Mouse (Mus musculus): ENCODE results near the gene Gm10961.
A peak's percentile ranks its signal among the peaks of the same experiment; 100 is the strongest.

The Gm10961 gene

GRCm38 (mm10) chr3:107594662-107595263, 36.4 kb upstream of the Gm10961 start, which contains the start of gene Alx3:
Gene Alx3 (plus strand): TSS chr3:107595031.
- TF ChIP-seq NANOG (IDR thresholded peaks at IDR 0.05; ENCODE audit: borderline replicate concordance, low read length) (no peak), CTCF (conservative IDR thresholded peaks at IDR 0.05; ENCODE audit: low read length) (no peak)
- no peaks in the 10 kb centered on the region for H3K36me3 ChIP-seq (ENCODE audit: insufficient read depth, low read length)
- peak within 1 kb of the TSS; percentile 75 for H3K4me3 ChIP-seq (replicated peaks; ENCODE audit: low read length)
- H3K27me3 ChIP-seq (ENCODE audit: insufficient read depth, low read length), result peaks cover 93% of the 10 kb centered on the region
- no peaks in the 10 kb centered on the region for H3K9me3 ChIP-seq (ENCODE audit: low read length)
- H3K4me1 ChIP-seq (replicated peaks; ENCODE audit: low read depth, low read length), result peaks cover 30% of the 10 kb centered on the region

GRCm38 (mm10) chr3:107595264-107595937, 35.7 kb upstream of the Gm10961 start:
- no peaks in the 10 kb centered on the region for H3K9me3 ChIP-seq (ENCODE audit: low read length)
- H3K27me3 ChIP-seq (ENCODE audit: insufficient read depth, low read length), result peaks cover 93% of the 10 kb centered on the region
- peak overlapping the region; percentile 75 for H3K4me3 ChIP-seq (replicated peaks; ENCODE audit: low read length)
- peaks cover 30% of the 10 kb centered on the region for H3K4me1 ChIP-seq (replicated peaks; ENCODE audit: low read depth, low read length)
- no peaks in the 10 kb centered on the region for H3K36me3 ChIP-seq (ENCODE audit: insufficient read depth, low read length)
- TF ChIP-seq NANOG (IDR thresholded peaks at IDR 0.05; ENCODE audit: borderline replicate concordance, low read length) (no peak), POU5F1 (IDR thresholded peaks at IDR 0.05; ENCODE audit: borderline replicate concordance, low read length) (no peak), CTCF (conservative IDR thresholded peaks at IDR 0.05; ENCODE audit: low read length) (no peak)

DNA sequence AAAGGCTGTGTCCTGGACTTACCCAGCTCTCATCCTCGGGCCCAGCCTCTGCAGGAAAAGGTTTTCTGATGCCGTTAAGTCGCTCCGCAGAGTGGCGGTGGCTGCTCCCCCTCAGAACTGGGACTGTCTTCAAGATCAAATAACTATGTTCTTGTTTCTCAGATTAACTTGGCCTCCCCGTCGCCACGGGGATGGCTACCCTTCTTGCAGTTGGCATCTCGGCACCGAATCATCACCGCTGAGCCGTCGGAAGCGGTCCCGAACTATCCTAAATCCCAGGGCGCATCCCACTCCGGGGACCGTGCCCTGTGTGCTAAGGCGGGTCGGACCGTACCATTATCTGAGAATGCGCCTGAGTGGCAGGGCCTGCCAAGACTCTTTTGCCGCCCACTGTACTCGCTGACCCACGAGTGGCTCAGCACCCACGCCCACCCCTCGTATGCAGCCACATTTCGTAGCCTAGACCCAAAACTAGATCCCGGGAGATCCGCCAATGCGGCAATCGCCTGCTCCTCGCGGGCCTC, 35.1 kb upstream of the Gm10961 start:
- Histone ChIP-seq H3K4me1 (replicated peaks; ENCODE audit: low read depth, low read length) (peaks cover 30% of the 10 kb centered on the region), H3K27me3 (ENCODE audit: insufficient read depth, low read length) (peaks cover 96% of the 10 kb centered on the region), H3K36me3 (ENCODE audit: insufficient read depth, low read length) (no peaks in the 10 kb centered on the region), H3K9me3 (ENCODE audit: low read length) (no peaks in the 10 kb centered on the region), H3K4me3 (replicated peaks; ENCODE audit: low read length) (peak overlapping the region; percentile 75)
- no peak for TF ChIP-seq NANOG (IDR thresholded peaks at IDR 0.05; ENCODE audit: borderline replicate concordance, low read length)
- no peak for TF ChIP-seq POU5F1 (IDR thresholded peaks at IDR 0.05; ENCODE audit: borderline replicate concordance, low read length)
- TF ChIP-seq CTCF (conservative IDR thresholded peaks at IDR 0.05; ENCODE audit: low read length), result no peak

DNA sequence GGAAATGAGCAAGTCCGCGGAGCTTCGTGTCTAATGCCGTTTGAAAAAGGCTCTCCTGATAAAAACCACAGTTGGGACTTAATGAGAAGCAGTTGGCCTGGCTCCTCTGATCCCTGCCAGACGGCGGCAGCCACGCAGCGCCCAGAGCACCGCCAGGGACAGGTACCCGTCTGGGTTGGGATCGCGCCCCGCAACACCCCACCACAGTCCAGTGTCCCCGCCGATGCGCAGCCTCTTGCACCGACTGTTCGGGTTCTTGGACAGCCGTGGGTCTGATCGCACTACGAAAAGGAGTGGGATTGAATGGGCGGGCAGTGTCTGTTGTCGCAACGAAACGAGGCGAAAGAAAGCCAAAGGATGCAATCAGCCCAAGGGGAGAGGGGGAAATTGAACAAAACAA, 34.6 kb upstream of the Gm10961 start:
- H3K4me1 ChIP-seq (replicated peaks; ENCODE audit: low read depth, low read length), result peaks cover 30% of the 10 kb centered on the region
- peaks cover 97% of the 10 kb centered on the region for H3K27me3 ChIP-seq (ENCODE audit: insufficient read depth, low read length)
- H3K4me3 ChIP-seq (replicated peaks; ENCODE audit: low read length), result peak overlapping the region; percentile 75
- no peaks in the 10 kb centered on the region for H3K9me3 ChIP-seq (ENCODE audit: low read length)
- no peaks in the 10 kb centered on the region for H3K36me3 ChIP-seq (ENCODE audit: insufficient read depth, low read length)
- no peak for TF ChIP-seq NANOG (IDR thresholded peaks at IDR 0.05; ENCODE audit: borderline replicate concordance, low read length)
- no peak for TF ChIP-seq POU5F1 (IDR thresholded peaks at IDR 0.05; ENCODE audit: borderline replicate concordance, low read length)
- TF ChIP-seq CTCF (conservative IDR thresholded peaks at IDR 0.05; ENCODE audit: low read length), result no peak

- Histone ChIP-seq H3K9me3 (ENCODE audit: low read length) (no peaks in the 10 kb centered on the region), H3K4me3 (replicated peaks; ENCODE audit: low read length) (no peak overlapping the region), H3K4me1 (replicated peaks; ENCODE audit: low read depth, low read length) (peaks cover 30% of the 10 kb centered on the region), H3K36me3 (ENCODE audit: insufficient read depth, low read length) (no peaks in the 10 kb centered on the region), H3K27me3 (ENCODE audit: insufficient read depth, low read length) (peaks cover 100% of the 10 kb centered on the region)
- TF ChIP-seq NANOG (IDR thresholded peaks at IDR 0.05; ENCODE audit: borderline replicate concordance, low read length) (no peak), CTCF (conservative IDR thresholded peaks at IDR 0.05; ENCODE audit: low read length) (no peak), POU5F1 (IDR thresholded peaks at IDR 0.05; ENCODE audit: borderline replicate concordance, low read length) (no peak)
Observed at GRCm38 (mm10) chr3:107597134-107597533, 34.0 kb upstream of the Gm10961 start.

- Histone ChIP-seq H3K4me3 (replicated peaks; ENCODE audit: low read length) (no peak overlapping the region), H3K27me3 (ENCODE audit: insufficient read depth, low read length) (peaks cover 97% of the 10 kb centered on the region), H3K36me3 (ENCODE audit: insufficient read depth, low read length) (no peaks in the 10 kb centered on the region), H3K4me1 (replicated peaks; ENCODE audit: low read depth, low read length) (peaks cover 30% of the 10 kb centered on the region), H3K9me3 (ENCODE audit: low read length) (no peaks in the 10 kb centered on the region)
- TF ChIP-seq NANOG (IDR thresholded peaks at IDR 0.05; ENCODE audit: borderline replicate concordance, low read length) (no peak), POU5F1 (IDR thresholded peaks at IDR 0.05; ENCODE audit: borderline replicate concordance, low read length) (no peak), CTCF (conservative IDR thresholded peaks at IDR 0.05; ENCODE audit: low read length) (0 out of 2 replicates have a peak, but pooled peaks have one; percentile 4)
Observed at GRCm38 (mm10) chr3:107597586-107598389, 33.3 kb upstream of the Gm10961 start.

DNA sequence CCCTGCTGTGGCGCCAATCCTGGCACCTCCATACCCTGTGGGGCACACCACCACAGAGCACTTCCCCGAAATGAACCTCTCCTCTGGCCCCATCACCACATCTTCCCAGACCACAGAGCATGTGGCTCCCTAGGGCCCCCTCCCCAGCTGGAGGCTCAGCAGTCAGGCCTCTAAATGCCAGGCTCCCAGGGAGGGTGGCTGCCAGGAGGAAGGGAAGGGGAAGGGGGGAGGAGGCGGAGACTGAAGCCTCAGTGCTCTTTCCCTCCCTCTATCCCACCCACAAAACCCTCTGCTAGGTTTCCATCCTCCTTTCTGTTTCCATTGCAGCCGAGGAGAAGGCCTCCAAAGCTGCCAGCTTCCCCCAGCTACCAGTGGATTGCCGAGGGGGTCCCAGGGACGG, 31.0 kb upstream of the Gm10961 start:
- H3K36me3 ChIP-seq (ENCODE audit: insufficient read depth, low read length), result no peaks in the 10 kb centered on the region
- no peak overlapping the region for H3K4me3 ChIP-seq (replicated peaks; ENCODE audit: low read length)
- peaks cover 89% of the 10 kb centered on the region for H3K27me3 ChIP-seq (ENCODE audit: insufficient read depth, low read length)
- no peak for TF ChIP-seq CTCF (conservative IDR thresholded peaks at IDR 0.05; ENCODE audit: low read length)
- TF ChIP-seq POU5F1 (IDR thresholded peaks at IDR 0.05; ENCODE audit: borderline replicate concordance, low read length), result no peak
- TF ChIP-seq NANOG (IDR thresholded peaks at IDR 0.05; ENCODE audit: borderline replicate concordance, low read length), result no peak
- peaks cover 32% of the 10 kb centered on the region for H3K4me1 ChIP-seq (replicated peaks; ENCODE audit: low read depth, low read length)
- no peaks in the 10 kb centered on the region for H3K9me3 ChIP-seq (ENCODE audit: low read length)

DNA sequence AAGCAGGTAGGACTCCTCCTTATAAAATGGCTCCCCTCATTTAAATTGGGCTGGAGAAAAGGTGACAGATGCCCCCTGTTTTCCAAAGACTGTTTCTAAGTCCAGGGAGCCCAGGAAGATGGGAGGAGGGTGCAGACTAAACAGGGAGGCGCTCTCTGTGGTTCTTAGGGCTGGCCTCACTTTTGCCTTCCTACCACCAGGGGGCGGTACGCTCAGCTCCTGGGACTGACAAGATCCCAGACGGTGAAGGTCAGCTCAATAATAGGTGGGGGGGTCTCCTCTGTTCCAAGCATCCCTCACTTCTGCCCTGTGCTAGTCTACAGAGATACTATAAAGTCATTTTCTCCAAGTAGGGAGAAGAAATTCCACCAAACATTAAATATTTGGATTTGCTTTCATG, 25.8 kb upstream of the Gm10961 start:
- Histone ChIP-seq H3K36me3 (ENCODE audit: insufficient read depth, low read length) (no peaks in the 10 kb centered on the region), H3K9me3 (ENCODE audit: low read length) (no peaks in the 10 kb centered on the region), H3K4me3 (replicated peaks; ENCODE audit: low read length) (no peak overlapping the region), H3K4me1 (replicated peaks; ENCODE audit: low read depth, low read length) (peaks cover 33% of the 10 kb centered on the region), H3K27me3 (ENCODE audit: insufficient read depth, low read length) (peaks cover 38% of the 10 kb centered on the region)
- TF ChIP-seq NANOG (IDR thresholded peaks at IDR 0.05; ENCODE audit: borderline replicate concordance, low read length), result no peak
- TF ChIP-seq CTCF (conservative IDR thresholded peaks at IDR 0.05; ENCODE audit: low read length), result peak; percentile 87
- TF ChIP-seq POU5F1 (IDR thresholded peaks at IDR 0.05; ENCODE audit: borderline replicate concordance, low read length), result no peak
